Mouse (Mus musculus) CH12F3 (cell line): ENCODE results near the gene Gm7145.
"Not testable (repeated sequence)": the region's sequence is repeated elsewhere in the genome, so short reads cannot be mapped to it uniquely, and the experiment has no call there.

ENCODE experiments used
- in situ Hi-C: fragments of 300-500 bp; cut with MboI; formaldehyde crosslinking; loops from 2 replicates; pipeline ENCODE4 v1.14.3; 2020; ENCODE audit warnings: low sequenced_read_pairs

Gm7145 gene

GRCm38 (mm10) chr1:117965639-117966038, at the start of gene Gm7145:
TSS of gene Gm7145 (plus strand) at chr1:117965939.
- in situ Hi-C loops = no loop called here

DNA sequence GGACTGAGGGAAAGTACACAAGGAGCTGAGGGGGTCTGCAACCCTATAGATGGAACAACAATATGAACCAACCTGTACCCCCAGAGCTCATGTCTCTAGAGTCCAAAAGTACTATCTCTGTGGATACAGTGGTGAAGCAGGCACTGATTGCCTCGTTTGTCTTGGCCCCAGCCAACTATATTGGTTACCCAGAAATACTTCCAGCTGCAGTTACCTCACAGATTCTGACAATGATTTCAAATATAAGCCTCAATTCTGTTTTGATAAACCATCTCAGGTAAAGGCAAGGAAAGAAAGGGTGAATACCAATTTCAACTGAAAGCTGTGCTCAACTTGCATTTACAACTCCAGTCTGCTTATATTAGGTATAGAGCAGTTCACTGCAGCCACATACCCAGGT, 38.0 kb upstream of the Gm7145 start, which contains the start of gene Gm28168:
Gm28168 (plus strand) TSS at position 301 of the 400 bp plus-strand sequence.
- in situ Hi-C loops = not testable (repeated sequence)

DNA sequence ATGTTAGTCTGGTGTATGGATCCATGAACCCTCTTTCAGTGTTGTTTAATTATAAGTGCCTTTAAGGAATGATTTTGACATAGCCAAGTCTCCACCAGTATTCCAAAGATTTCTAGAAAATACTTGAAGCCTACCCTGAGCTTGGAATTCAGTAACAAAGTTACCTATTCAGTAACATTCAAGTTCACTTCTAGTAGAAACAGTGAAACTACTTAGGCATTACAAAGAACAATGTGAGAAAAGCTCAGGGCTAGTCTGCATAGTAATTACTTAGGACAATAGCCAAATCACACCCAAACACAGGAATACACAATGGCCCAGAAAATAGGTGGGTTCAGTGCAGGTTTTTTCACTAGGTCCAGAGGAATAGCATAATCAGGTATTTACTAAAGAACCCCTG, 38.1 kb downstream of the Gm7145 start:
- in situ Hi-C loops = not testable (repeated sequence)

- in situ Hi-C loops = not testable (repeated sequence)
Measured at GRCm38 (mm10) chr1:118012736-118013135, 47.0 kb downstream of the Gm7145 start.
